Mouse (Mus musculus): ENCODE data around the gene Enox2.
A peak's percentile ranks its signal among the peaks of the same experiment; 100 is the strongest.
"Not testable (repeated sequence)": the region's sequence is repeated elsewhere in the genome, so short reads cannot be mapped to it uniquely, and the experiment has no call there.

Gene Enox2

GRCm38 (mm10) chrX:49287700-49288563 is at the start of gene Enox2:
Gene Enox2, minus strand, starts transcription at chrX:49288259.
- DNase-seq (ENCODE audit: low read depth) = peak; percentile 53

- DNase-seq (ENCODE audit: low read depth) = no peak
Measured at GRCm38 (mm10) chrX:49309496-49309895, 21.4 kb upstream of the Enox2 start.

- DNase-seq (ENCODE audit: low read depth) = no peak
Measured at GRCm38 (mm10) chrX:49306659-49307058, 18.6 kb upstream of the Enox2 start.

- DNase-seq (ENCODE audit: low read depth) = no peak
Measured at GRCm38 (mm10) chrX:49279918-49280586, 8.0 kb downstream of the Enox2 start.

GRCm38 (mm10) chrX:49273487-49274042 is 14.5 kb downstream of the Enox2 start:
- DNase-seq (ENCODE audit: low read depth) = no peak

- no peak for DNase-seq (ENCODE audit: low read depth)
Measured at GRCm38 (mm10) chrX:49250816-49251215, 37.2 kb downstream of the Enox2 start.

- DNase-seq (ENCODE audit: low read depth) = no peak
Measured at GRCm38 (mm10) chrX:49225792-49226426, 62.1 kb downstream of the Enox2 start.

GRCm38 (mm10) chrX:49216422-49216821 is 71.6 kb downstream of the Enox2 start:
- no peak for DNase-seq (ENCODE audit: low read depth)

- no peak for DNase-seq (ENCODE audit: low read depth)
Measured at GRCm38 (mm10) chrX:49196386-49196785, 91.7 kb downstream of the Enox2 start.

- DNase-seq (ENCODE audit: low read depth) = no peak
Measured at GRCm38 (mm10) chrX:49181136-49181535, 106.9 kb downstream of the Enox2 start.

GRCm38 (mm10) chrX:49178670-49179069 is 109.4 kb downstream of the Enox2 start:
- no peak for DNase-seq (ENCODE audit: low read depth)

GRCm38 (mm10) chrX:49154280-49154679 is 133.8 kb downstream of the Enox2 start:
- no peak for DNase-seq (ENCODE audit: low read depth)

- no peak for DNase-seq (ENCODE audit: low read depth)
Measured at GRCm38 (mm10) chrX:49124774-49125429, 163.2 kb downstream of the Enox2 start.

- no peak for DNase-seq (ENCODE audit: low read depth)
Measured at GRCm38 (mm10) chrX:49116465-49116864, 171.6 kb downstream of the Enox2 start.

GRCm38 (mm10) chrX:49112412-49112811 is 175.6 kb downstream of the Enox2 start:
- no peak for DNase-seq (ENCODE audit: low read depth)

- DNase-seq (ENCODE audit: low read depth) = not testable (repeated sequence)
Measured at GRCm38 (mm10) chrX:49100542-49100941, 187.5 kb downstream of the Enox2 start.

GRCm38 (mm10) chrX:49096249-49096648 is 191.8 kb downstream of the Enox2 start:
- no peak for DNase-seq (ENCODE audit: low read depth)

- no peak for DNase-seq (ENCODE audit: low read depth)
Measured at GRCm38 (mm10) chrX:49075055-49075454, 213.0 kb downstream of the Enox2 start.

- no peak for DNase-seq (ENCODE audit: low read depth)
Measured at GRCm38 (mm10) chrX:49073563-49073962, 214.5 kb downstream of the Enox2 start.

GRCm38 (mm10) chrX:49045118-49045517 is 242.9 kb downstream of the Enox2 start:
- no peak for DNase-seq (ENCODE audit: low read depth)

GRCm38 (mm10) chrX:49009746-49010145 is 278.3 kb downstream of the Enox2 start:
- no peak for DNase-seq (ENCODE audit: low read depth)

- DNase-seq (ENCODE audit: low read depth) = no peak
Measured at GRCm38 (mm10) chrX:49005655-49006054, 282.4 kb downstream of the Enox2 start.
